Mouse (Mus musculus) liver, postnatal 0 days (tissue): ENCODE data around the gene Krtap5-2. TPM values are rescaled to one million over a fixed set of nuclear protein-coding genes. Genes with fewer than 3 reads are reported as not detected.
"Not testable (repeated sequence)": the region's sequence is repeated elsewhere in the genome, so short reads cannot be mapped to it uniquely, and the experiment has no call there.

Experiments used
- ATAC-seq: fragments of 200-750 bp; cut with Nextera tagmentation; 2 replicates; pipeline ENCODE4 v1.8.0; 2017; ENCODE audit warnings: mild to moderate bottlenecking, moderate library complexity
- DNase-seq: peaks from one replicate; pipeline ENCODE4 v3.0.0-alpha.2; 2016
- H3K27ac ChIP-seq: fragments of 300-500 bp; sonication (generic); 2 replicates; pipeline ENCODE4 v1.5.1; 2014; ENCODE audit warnings: antibody characterized with exemption, moderate library complexity, mild to moderate bottlenecking, low read depth
- H3K27me3 ChIP-seq: fragments of 300-500 bp; sonication (generic); 2 replicates; pipeline ENCODE4 v1.6.1; 2014; ENCODE audit warnings: low read length, control low read depth, mixed read lengths; ENCODE audit not compliant: insufficient read depth
- H3K36me3 ChIP-seq: fragments of 300-500 bp; sonication (generic); replicated peaks from 2 replicates; pipeline ENCODE4 v1.6.1; 2014; ENCODE audit warnings: mild to moderate bottlenecking, control low read depth, low read length, moderate library complexity, mixed read lengths; ENCODE audit not compliant: insufficient read depth
- H3K4me1 ChIP-seq: fragments of 300-500 bp; sonication (generic); 2 replicates; pipeline ENCODE4 v1.6.1; 2014; ENCODE audit warnings: antibody characterized with exemption, mild to moderate bottlenecking, control low read depth; ENCODE audit not compliant: insufficient read depth
- H3K4me2 ChIP-seq: fragments of 300-500 bp; sonication (generic); 2 replicates; pipeline ENCODE4 v1.6.1; 2014; ENCODE audit warnings: low read depth, mild to moderate bottlenecking, low read length, moderate library complexity, mixed read lengths
- H3K4me3 ChIP-seq: fragments of 300-500 bp; sonication (generic); 2 replicates; pipeline ENCODE4 v1.5.1; 2014; ENCODE audit warnings: low read depth, low read length
- H3K9ac ChIP-seq: fragments of 300-500 bp; sonication (generic); replicated peaks from 2 replicates; pipeline ENCODE4 v1.6.1; 2014; ENCODE audit warnings: mild to moderate bottlenecking, moderate library complexity
- H3K9me3 ChIP-seq: fragments of 300-500 bp; sonication (generic); 2 replicates; pipeline ENCODE4 v1.6.1; 2016; ENCODE audit warnings: mild to moderate bottlenecking, control low read depth, low read length, mixed read lengths
- CTCF ChIP-seq: sonication (generic); IDR thresholded peaks from 2 replicates; pipeline ENCODE4 v1.5.1; 2016; ENCODE audit warnings: antibody characterized with exemption, low read depth
- EP300 ChIP-seq: IDR thresholded peaks from 2 replicates; pipeline ENCODE4 v1.6.1; 2016; ENCODE audit warnings: antibody characterized with exemption, low read depth, mild to moderate bottlenecking
- WGBS: fragments of 180-500 bp; shearing (Covaris S2); extraction: QIAGEN DNeasy Blood & Tissue Kit; methylation state at CpG from one replicate; pipeline ENCODE4 v1.1.7; 2014; ENCODE audit not compliant: insufficient replicate concordance; 5-methylcytosine and 5-hydroxymethylcytosine counted together
- polyA plus RNA-seq: library from polyadenylated mRNA; unstranded; fragments of >200 nt; fragmentation: Nextera tagmentation; extraction: Ambion mirVana; gene quantifications from 2 replicates; pipeline ENCODE4 v1.2.1, GENCODE M21; 2015

Gene Krtap5-2
- polyA plus RNA-seq, result not detected in 2 replicates

DNA sequence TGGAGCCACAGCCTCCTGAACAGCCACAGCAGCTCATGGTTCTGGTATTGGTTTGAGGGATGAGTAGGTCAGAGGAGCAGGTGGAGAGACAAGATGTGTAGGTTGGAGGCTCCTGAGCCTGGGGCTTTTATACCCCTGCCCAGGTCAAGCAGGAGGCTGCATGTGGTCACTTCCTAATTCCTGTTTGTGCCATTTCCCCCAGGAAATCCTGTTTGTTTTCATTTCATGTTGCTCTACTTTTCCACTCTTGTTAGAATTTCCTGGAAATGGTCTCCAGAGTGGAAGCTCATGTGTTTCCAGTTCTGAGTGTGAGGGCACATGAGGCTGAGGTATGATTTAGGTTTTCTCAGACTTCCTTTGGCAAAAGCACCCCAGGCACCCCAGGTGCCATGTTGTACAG, at the start of gene Krtap5-2:
TSS of gene Krtap5-2 (minus strand) at position 101 of the 400 bp plus-strand sequence.
- not testable (repeated sequence) for H3K4me2 ChIP-seq, ATAC-seq, H3K9me3 ChIP-seq, H3K27me3 ChIP-seq, H3K4me1 ChIP-seq, H3K9ac ChIP-seq, H3K27ac ChIP-seq, H3K4me3 ChIP-seq, H3K36me3 ChIP-seq, DNase-seq

DNA sequence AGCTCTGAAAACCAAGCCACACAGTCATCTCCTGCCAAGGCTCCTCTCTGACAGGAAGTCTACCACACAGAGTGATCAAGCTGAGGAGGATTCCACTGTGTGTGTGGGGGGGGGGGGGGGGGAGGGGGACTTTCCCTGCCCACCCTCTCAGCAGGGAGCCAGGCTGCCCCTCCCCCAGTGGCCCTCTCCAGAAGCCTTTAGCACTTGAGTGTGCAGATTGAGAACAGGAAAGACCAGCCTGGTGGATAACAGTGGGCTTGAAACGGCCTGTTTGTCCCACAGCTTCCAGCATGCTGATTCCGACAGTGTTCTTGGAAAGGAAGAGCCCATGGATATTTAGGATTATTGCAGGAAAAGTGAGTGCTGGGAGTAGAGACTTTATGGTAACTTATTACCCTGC, 48.7 kb upstream of the Krtap5-2 start:
- no peak for DNase-seq
- 42% methylated on average over 2 of the region's 2 CpGs for WGBS
- H3K4me3 ChIP-seq, result no peak overlapping the region

GRCm38 (mm10) chr7:142212136-142212535, 36.3 kb upstream of the Krtap5-2 start:
- WGBS, result 57% methylated on average over 1 of the region's 1 CpGs
- H3K4me1 ChIP-seq, result not testable (repeated sequence)

More for the DNA sequence above, 48.7 kb upstream of the Krtap5-2 start:
- no peaks in the 10 kb centered on the region for H3K9me3 ChIP-seq
- H3K9ac ChIP-seq, result no peak overlapping the region
- H3K27ac ChIP-seq, result no peak overlapping the region
- no peak for TF ChIP-seq CTCF
- TF ChIP-seq EP300, result no peak
- no peaks in the 10 kb centered on the region for H3K27me3 ChIP-seq
- no peaks in the 10 kb centered on the region for H3K4me1 ChIP-seq
- H3K4me2 ChIP-seq, result no peak overlapping the region
- H3K36me3 ChIP-seq, result no peaks in the 10 kb centered on the region
- no peak for ATAC-seq

DNA sequence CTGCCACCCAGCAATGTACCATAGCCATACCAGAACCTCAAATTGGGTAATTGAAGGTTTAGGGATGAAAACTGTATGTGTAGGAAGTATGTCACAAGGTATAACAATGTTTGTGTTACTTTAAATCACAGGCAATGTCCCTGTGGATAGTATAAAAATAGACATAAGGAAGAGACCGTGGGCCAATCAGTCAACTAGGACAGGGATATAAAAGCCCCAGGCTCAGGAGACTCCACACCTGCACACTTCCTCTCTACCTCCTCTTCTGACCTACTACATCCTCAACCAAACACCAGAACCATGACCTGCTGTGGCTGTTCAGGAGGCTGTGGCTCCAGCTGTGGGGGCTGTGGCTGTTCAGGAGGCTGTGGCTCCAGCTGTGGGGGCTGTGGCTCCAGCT, 35.8 kb upstream of the Krtap5-2 start, which contains the start of gene Gm7579:
TSS of gene Gm7579 (plus strand) at position 301 of the 400 bp plus-strand sequence.
- TF ChIP-seq CTCF (no peak), EP300 (no peak)
- H3K36me3 ChIP-seq, result no peaks in the 10 kb centered on the region
- H3K4me1 ChIP-seq, result no peaks in the 10 kb centered on the region
- H3K4me2 ChIP-seq, result no peak within 1 kb of the TSS
- H3K4me3 ChIP-seq, result no peak within 1 kb of the TSS
- H3K27ac ChIP-seq, result no peak within 1 kb of the TSS
- H3K9me3 ChIP-seq, result no peaks in the 10 kb centered on the region
- ATAC-seq (no peak), DNase-seq (no peak)
- 56% methylated on average over 1 of the region's 1 CpGs for WGBS
- no peak within 1 kb of the TSS for H3K9ac ChIP-seq
- H3K27me3 ChIP-seq, result no peaks in the 10 kb centered on the region

More at GRCm38 (mm10) chr7:142212136-142212535, 36.3 kb upstream of the Krtap5-2 start:
- ATAC-seq, H3K36me3 ChIP-seq, H3K27me3 ChIP-seq, H3K4me3 ChIP-seq, H3K4me2 ChIP-seq, H3K9me3 ChIP-seq, DNase-seq, H3K27ac ChIP-seq, H3K9ac ChIP-seq: not testable (repeated sequence)

- H3K4me3 ChIP-seq, H3K36me3 ChIP-seq, H3K9me3 ChIP-seq, H3K4me2 ChIP-seq, DNase-seq, H3K4me1 ChIP-seq, H3K27ac ChIP-seq, H3K27me3 ChIP-seq, ATAC-seq, H3K9ac ChIP-seq: not testable (repeated sequence)
- 79% methylated on average over 5 of the region's 5 CpGs for WGBS
Measured at GRCm38 (mm10) chr7:142206891-142207290, 31.1 kb upstream of the Krtap5-2 start.

DNA sequence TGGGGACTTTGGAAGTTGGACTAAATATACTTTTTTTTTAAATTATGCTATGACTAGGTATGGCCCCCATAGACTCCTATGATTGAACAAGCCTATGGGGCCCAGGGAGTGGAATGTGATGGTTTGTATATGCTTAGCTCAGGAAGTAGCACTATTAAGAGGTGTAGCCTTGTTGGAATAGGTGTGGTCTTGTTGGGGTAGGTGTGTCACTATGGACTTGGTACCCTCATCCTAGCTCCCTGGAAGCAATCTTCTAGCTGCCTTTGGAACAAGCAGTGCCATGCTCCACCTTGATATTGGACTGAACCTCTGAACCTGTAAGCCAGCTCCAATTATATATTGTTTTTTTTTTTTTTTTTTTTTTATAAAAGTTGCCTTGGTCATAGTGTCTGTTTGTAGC, 29.7 kb upstream of the Krtap5-2 start:
- Histone ChIP-seq H3K4me3 (no peak overlapping the region), H3K4me1 (no peaks in the 10 kb centered on the region), H3K36me3 (no peaks in the 10 kb centered on the region), H3K4me2 (no peak overlapping the region), H3K9ac (no peak overlapping the region), H3K9me3 (no peaks in the 10 kb centered on the region), H3K27ac (no peak overlapping the region), H3K27me3 (no peaks in the 10 kb centered on the region)
- no peak for TF ChIP-seq EP300
- TF ChIP-seq CTCF, result no peak
- DNase-seq (no peak), ATAC-seq (no peak)

GRCm38 (mm10) chr7:142201064-142201463, 25.3 kb upstream of the Krtap5-2 start, which contains the start of gene Krtap5-3:
Gene Krtap5-3, plus strand, starts transcription at chr7:142201364.
- Histone ChIP-seq H3K9me3 (no peaks in the 10 kb centered on the region), H3K27ac (no peak within 1 kb of the TSS), H3K27me3 (no peaks in the 10 kb centered on the region), H3K9ac (no peak within 1 kb of the TSS), H3K36me3 (no peaks in the 10 kb centered on the region), H3K4me3 (no peak within 1 kb of the TSS), H3K4me1 (no peaks in the 10 kb centered on the region), H3K4me2 (no peak within 1 kb of the TSS)
- WGBS, result 38% methylated on average over 1 of the region's 1 CpGs
- no peak for ATAC-seq
- no peak for TF ChIP-seq EP300
- no peak for TF ChIP-seq CTCF
- no peak for DNase-seq
